Mouse (Mus musculus) megakaryocyte-erythroid progenitor cell, adult 5-6 weeks (primary cell): ENCODE data around the gene Slc52a3. TPM values are rescaled to one million over a fixed set of nuclear protein-coding genes. Genes with fewer than 3 reads are reported as not detected.
A peak's percentile ranks its signal among the peaks of the same experiment; 100 is the strongest.

Experiments
- ATAC-seq: replicated peaks from 2 replicates; pipeline ENCODE4 v1.8.0; 2016; ENCODE audit warnings: mild to moderate bottlenecking, inconsistent platforms; ENCODE audit not compliant: severe bottlenecking, poor library complexity, low FRiP score, low TSS enrichment
- total RNA-seq, 2 experiments: library from RNA; stranded (forward) in 1 of 2; stranded (reverse) in 1 of 2; fragments of 200-1000, 215-1000 nt in 1 of 2; fragments of >200 nt in 1 of 2; fragmentation: Nextera tagmentation in 1 of 2; gene quantifications; 2 replicates each; pipeline ENCODE4 v1.2.3; 2014 to 2017

The Slc52a3 gene
- total RNA-seq, 2 experiments from 2014 or later = 0.80 to 1.4 TPM

DNA sequence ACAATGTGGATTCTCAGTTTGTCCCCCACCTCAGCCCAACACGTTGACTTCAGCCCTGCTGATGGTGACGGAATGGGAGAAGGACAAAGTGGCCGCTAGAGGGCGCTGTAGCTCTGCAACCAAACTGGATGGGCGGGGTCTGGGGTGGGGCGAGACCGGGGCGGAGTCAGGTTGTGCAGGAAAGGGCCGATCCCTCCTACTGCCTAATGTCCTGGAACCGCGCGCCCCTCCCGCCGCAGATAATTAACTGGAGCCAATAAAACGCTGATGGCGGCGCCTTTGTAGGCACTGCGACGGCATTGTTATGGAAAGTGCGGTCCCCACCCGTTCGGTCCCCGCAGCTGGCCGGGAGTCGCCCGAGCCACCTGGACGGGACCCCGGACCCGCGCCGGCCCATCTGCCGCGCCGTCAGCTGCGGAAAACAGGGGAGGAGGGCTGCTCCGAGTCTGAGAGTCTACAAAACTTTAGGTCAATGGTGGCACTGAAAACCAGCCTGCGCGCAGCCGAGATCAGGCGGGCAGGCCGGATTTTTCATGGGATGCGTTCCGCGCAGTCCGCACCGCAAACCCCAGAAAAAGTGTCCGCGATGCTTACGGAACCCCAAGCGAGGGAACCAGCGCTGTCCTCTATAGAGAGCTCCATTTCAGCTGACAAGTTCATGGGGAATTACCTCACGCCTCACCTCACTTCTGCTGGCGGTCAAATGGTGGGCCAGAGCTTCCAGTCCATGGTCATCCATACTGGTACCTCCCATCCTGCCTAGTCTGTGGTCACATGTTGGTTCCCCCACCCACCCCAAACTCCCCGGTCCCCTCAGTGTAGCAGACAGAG lies 33.2 kb downstream of the Slc52a3 start:
- ATAC-seq = peak; percentile 92

GRCm38 (mm10) chr2:152030986-152031385 lies 34.7 kb downstream of the Slc52a3 start:
- ATAC-seq = no peak

GRCm38 (mm10) chr2:152040101-152040500 lies 43.8 kb downstream of the Slc52a3 start:
- ATAC-seq = 0 out of 2 replicates have a peak, but pooled peaks have one; percentile 12

DNA sequence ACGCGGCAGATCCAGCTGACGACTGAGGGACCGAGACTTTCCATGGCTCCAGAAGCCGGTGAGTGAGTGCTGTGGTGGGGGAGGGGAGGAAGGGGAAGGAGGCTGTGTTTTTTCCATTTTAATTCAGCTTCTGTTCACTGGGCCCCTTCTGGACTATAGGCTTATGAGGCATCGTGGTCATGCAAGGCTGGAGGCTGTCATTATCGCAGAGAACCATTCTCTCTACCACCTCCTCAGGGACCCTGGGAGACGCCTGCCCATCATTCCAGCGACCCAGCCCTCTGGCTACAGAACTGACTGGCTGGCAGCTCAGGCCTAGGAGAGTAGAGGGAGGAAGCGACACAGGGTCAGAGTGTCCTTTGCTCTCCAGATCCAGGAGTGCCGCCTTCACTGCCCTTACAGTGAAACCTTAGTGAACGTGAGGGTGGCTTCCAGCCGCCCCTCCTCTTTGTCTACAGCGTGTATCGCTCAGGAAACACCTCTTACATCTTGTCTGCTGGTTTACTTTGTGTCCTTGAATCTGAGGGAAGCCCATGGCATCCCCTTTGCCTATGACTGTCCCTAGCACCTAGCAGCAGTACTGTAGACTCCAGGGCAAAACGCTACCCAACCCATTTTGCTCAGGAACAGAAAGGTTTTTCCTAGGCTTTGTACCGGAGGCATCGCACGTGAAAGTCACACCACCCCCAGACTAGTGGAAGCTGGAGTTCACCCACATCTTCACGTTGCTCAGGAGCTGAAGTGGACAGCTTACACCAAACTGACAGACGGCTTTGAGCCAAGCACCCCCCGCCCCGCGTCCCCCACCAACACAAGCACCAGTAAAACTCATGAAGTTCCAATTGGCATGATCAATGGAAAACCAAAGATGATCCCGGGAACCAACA lies 51.0 kb downstream of the Slc52a3 start:
- ATAC-seq = no peak

DNA sequence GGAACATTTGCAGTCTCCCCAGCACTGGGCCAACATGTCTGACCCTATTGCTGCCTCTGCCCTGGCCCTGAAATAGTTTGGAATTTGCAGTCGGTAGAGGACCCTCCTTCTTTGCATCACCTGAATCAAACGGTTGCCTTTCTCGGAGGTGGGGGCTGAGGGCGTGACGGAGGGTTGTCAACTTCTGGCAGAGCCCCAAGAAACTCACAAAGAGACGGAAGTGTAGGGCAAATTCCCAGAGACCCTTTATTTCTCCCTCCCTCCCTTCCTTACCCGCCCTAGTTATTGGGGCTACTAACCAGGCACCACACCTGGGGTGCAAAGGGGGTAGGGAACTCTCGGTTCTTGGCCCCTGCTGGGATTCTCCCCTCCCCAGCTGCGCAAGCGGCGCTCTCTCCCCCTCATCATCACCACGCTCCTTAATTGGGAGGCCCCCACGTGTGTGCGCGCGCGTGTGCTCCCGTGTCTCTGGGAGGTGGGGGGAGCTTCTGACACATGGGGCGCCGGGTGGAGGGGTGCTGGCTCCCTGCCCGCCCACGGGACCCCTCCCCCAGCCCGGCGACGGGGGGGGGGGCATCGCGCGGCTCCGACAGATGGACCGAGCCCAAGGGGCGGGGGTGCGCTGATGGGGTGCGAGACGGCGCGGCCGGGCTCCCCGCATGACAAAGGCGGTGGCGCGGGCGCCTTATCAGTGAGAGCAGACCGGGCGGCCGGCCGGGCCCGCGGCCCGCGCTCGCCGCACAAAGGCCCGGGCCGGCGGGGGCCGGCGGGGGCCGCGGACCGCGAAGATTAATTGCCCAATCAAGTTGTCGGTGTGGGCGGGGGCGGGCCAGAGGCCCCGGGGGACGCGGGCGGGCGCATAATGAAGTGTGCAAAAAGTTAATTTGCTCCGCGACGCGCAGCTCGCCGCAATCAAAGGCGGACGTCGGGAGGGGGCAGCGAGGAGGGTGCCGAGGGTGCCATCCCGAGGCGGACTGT lies 52.0 kb downstream of the Slc52a3 start:
- ATAC-seq = no peak

- peak; percentile 75 for ATAC-seq
Measured at GRCm38 (mm10) chr2:152048981-152049441, 52.7 kb downstream of the Slc52a3 start.

DNA sequence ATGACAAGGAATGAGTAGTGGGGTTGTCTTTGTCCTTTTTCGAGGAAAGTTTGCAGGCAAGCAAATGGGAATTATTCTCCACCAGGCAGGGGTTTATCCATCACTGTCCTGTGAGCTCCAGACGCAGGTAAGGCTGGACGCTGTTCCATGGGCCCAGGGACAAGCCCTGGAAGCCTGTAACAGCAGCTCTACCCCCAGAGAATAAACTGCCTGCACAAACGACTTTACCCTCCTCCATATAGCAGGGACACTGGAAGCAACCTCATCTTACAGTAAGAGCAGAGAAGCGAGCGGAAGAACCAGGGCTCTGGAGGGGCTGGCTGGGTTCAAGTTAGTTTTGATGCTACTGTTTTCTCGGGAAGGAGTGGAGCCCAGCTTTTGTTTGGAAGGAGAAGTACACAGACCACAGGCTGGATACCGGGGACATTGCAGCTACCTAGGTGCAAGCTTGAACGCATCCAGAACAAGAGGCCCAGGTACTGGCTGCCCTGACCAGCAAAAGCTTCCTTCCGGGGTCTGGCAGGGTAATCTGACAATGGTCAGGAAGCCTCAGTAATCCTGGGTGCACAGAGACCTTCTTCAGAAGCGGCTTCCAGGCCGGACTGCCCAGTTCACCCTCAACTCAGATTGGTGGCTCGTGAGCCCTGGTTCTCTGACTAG lies 53.4 kb downstream of the Slc52a3 start:
- no peak for ATAC-seq

GRCm38 (mm10) chr2:152050316-152050715 lies 54.0 kb downstream of the Slc52a3 start:
- peak; percentile 40 for ATAC-seq

DNA sequence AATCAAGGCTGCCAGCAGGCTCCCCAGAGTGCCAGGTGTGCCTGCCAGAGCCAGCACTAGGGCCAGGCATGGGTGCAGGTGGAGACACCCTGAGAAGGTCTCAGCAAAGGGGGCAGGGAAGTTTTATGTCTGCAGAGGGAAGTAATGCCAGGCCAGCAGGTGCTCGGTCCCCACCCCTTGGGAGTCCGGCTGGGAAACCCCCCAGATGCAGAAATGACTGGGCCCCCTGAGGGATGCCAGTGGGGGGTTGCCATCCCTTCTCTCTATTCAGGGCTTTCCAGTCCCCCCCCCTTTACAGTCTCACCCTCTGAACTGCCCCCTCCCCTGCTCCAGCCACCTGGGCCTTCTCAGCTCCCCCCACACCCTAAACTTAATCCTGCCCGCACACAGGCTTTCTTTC lies 55.7 kb downstream of the Slc52a3 start:
- no peak for ATAC-seq

DNA sequence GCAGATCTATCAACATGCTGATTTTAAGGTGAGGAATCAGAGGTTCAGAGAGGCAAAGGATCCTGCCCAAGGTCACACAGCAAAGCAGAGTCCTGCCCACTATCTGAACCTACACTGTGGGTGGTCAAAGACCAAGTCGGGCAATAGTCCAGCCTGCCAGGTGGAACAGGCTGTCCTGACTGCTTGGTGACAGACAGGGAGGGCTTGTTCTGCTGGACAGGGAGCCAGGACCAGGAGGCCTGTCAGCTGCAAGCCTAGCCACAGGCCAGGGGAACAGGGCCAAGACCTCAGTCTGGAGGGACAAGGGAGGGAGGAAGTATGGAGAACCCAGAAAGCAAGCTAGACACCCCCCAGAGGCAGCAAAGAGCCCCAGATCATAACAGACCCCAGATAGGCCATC lies 59.1 kb downstream of the Slc52a3 start:
- ATAC-seq = no peak

DNA sequence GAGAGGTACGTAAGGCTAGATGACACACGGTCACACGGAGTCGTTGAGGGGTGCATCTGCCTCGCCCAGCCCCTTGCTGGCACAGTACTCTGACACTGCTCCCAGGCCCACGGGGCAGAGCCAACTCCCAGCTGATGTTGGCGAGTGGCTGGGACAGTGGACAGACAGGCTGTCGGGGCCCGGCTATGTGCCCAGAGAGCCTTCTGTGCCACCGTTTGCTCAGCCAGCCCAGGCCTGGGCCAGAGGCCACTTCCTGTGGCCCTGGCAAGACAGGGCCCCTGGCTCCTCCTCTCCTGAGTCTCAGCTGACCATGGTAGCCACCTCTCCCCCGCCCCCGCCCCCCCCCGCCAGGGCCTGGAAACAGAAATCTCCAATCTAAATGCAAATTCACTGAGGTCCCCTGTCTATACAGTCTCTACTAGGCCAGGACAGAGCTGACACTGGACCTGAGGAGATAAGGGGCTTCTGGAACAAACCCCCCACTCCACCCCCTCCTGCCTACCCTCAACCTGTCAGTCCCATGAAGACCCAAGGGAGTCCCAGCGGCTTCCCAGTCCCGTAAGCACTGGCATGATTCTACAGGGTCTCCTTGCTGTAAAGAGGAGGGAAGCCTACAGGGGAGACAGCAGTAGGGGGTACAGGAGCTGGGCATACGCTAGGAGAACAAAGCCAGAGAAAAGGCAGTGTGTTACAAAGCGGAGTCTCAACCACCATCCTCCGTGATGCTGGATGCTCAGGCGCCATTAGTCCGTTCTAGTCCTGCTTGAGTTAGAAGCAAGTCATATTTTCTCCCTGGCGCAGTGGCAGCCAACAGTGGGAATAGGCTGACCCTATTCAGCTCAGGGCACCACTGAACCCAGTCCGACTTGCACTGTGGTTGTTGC lies 60.3 kb downstream of the Slc52a3 start:
- no peak for ATAC-seq

DNA sequence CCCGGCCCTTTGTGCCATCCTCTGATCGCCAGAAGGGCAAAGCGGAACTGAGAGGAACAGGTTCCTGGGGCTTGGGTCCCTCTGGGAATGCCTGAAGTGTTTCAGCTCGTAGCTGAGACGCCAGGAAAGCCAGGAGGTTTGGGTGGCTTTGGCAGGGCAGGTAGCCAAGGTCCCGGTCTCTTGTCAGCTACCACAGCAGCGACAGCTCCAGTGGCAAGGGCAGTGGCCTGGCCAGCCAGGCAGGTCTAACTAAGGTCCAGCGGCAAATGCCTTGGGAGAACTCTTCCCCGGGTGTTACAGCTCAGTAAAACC lies 60.9 kb downstream of the Slc52a3 start:
- ATAC-seq = no peak

Other genes with a start within 250 kb of the Slc52a3 start
- not detected in 2 replicates for gene Rspo4, start 153.6 kb upstream of the Slc52a3 start, total RNA-seq (2014; fragmentation: Nextera tagmentation)
- not detected in 2 replicates for gene Rspo4, start 153.6 kb upstream of the Slc52a3 start, total RNA-seq (2017)
- gene Angpt4, start 85.3 kb upstream of the Slc52a3 start, total RNA-seq (2014; fragmentation: Nextera tagmentation) = not detected in 2 replicates
- gene Angpt4, start 85.3 kb upstream of the Slc52a3 start, total RNA-seq (2017) = not detected in 2 replicates
- 3.7 and 9.1 TPM in 2 replicates for gene Fam110a, start 16.3 kb upstream of the Slc52a3 start, total RNA-seq (2014; fragmentation: Nextera tagmentation)
- 0.50 and 1.6 TPM in 2 replicates for gene Fam110a, start 16.3 kb upstream of the Slc52a3 start, total RNA-seq (2017)
- not detected in 2 replicates for gene Scrt2, start 85.0 kb downstream of the Slc52a3 start, total RNA-seq (2014; fragmentation: Nextera tagmentation)
- gene Scrt2, start 85.0 kb downstream of the Slc52a3 start, total RNA-seq (2017) = not detected in 2 replicates
- gene Srxn1, start 109.0 kb downstream of the Slc52a3 start, total RNA-seq (2014; fragmentation: Nextera tagmentation) = 2.2 and 2.6 TPM in 2 replicates
- gene Srxn1, start 109.0 kb downstream of the Slc52a3 start, total RNA-seq (2017) = 5.8 and 14.0 TPM in 2 replicates
- gene Tcf15, start 147.1 kb downstream of the Slc52a3 start, total RNA-seq (2014; fragmentation: Nextera tagmentation) = 1.0 TPM in 1 of 2 replicates, not detected in the other
- gene Tcf15, start 147.1 kb downstream of the Slc52a3 start, total RNA-seq (2017) = 2.1 and 4.3 TPM in 2 replicates
- 109 and 165 TPM in 2 replicates for gene Csnk2a1, start 230.3 kb downstream of the Slc52a3 start, total RNA-seq (2014; fragmentation: Nextera tagmentation)
- 158 and 161 TPM in 2 replicates for gene Csnk2a1, start 230.3 kb downstream of the Slc52a3 start, total RNA-seq (2017)